Mouse (Mus musculus): ENCODE data around the gene Prr15.

Prr15 gene

GRCm38 (mm10) chr6:54325246-54325885, at the start of gene Prr15:
Gene Prr15, plus strand, starts transcription at chr6:54325835.
- no peak for DNase-seq (ENCODE audit: low spot score in 2 of 2)

GRCm38 (mm10) chr6:54277234-54277633, 48.4 kb upstream of the Prr15 start:
- no peak for DNase-seq (ENCODE audit: low spot score in 2 of 2)

- no peak for DNase-seq (ENCODE audit: low spot score in 2 of 2)
These were observed 47.8 kb upstream of the Prr15 start for GRCm38 (mm10) chr6:54277828-54278227.

GRCm38 (mm10) chr6:54278613-54279012, 47.0 kb upstream of the Prr15 start:
- no peak for DNase-seq (ENCODE audit: low spot score in 2 of 2)

- no peak for DNase-seq (ENCODE audit: low spot score in 2 of 2)
These were observed 46.2 kb upstream of the Prr15 start for GRCm38 (mm10) chr6:54279391-54279790.

GRCm38 (mm10) chr6:54280248-54280647, 45.4 kb upstream of the Prr15 start:
- DNase-seq (ENCODE audit: low spot score in 2 of 2), result no peak

GRCm38 (mm10) chr6:54283299-54283698, 42.3 kb upstream of the Prr15 start:
- no peak for DNase-seq (ENCODE audit: low spot score in 2 of 2)

- no peak for DNase-seq (ENCODE audit: low spot score in 2 of 2)
These were observed 41.4 kb upstream of the Prr15 start for GRCm38 (mm10) chr6:54284167-54284711.

- no peak for DNase-seq (ENCODE audit: low spot score in 2 of 2)
These were observed 38.8 kb upstream of the Prr15 start for GRCm38 (mm10) chr6:54286813-54287212.

GRCm38 (mm10) chr6:54289774-54290500, 35.7 kb upstream of the Prr15 start:
- DNase-seq (ENCODE audit: low spot score in 2 of 2), result no peak

- no peak for DNase-seq (ENCODE audit: low spot score in 2 of 2)
These were observed 28.4 kb upstream of the Prr15 start for GRCm38 (mm10) chr6:54297231-54297630.

- no peak for DNase-seq (ENCODE audit: low spot score in 2 of 2)
These were observed 26.2 kb upstream of the Prr15 start for GRCm38 (mm10) chr6:54299417-54299816.

- DNase-seq (ENCODE audit: low spot score in 2 of 2), result no peak
These were observed 19.9 kb upstream of the Prr15 start for GRCm38 (mm10) chr6:54305777-54306176.

- DNase-seq (ENCODE audit: low spot score in 2 of 2), result no peak
These were observed 12.6 kb upstream of the Prr15 start for GRCm38 (mm10) chr6:54313071-54313470.

GRCm38 (mm10) chr6:54318618-54319017, 7.0 kb upstream of the Prr15 start:
- DNase-seq (ENCODE audit: low spot score in 2 of 2), result no peak

- DNase-seq (ENCODE audit: low spot score in 2 of 2), result no peak
These were observed 6.4 kb upstream of the Prr15 start for GRCm38 (mm10) chr6:54319198-54319597.

GRCm38 (mm10) chr6:54320236-54320635, 5.4 kb upstream of the Prr15 start:
- DNase-seq (ENCODE audit: low spot score in 2 of 2), result no peak

- peak in 1 of 2 experiments; percentile 49 for DNase-seq (ENCODE audit: low spot score in 2 of 2)
These were observed 1.3 kb downstream of the Prr15 start for GRCm38 (mm10) chr6:54326671-54327625.

GRCm38 (mm10) chr6:54327626-54328003, 2.0 kb downstream of the Prr15 start:
- DNase-seq (ENCODE audit: low spot score in 2 of 2), result peak in 1 of 2 experiments; percentile 15

- no peak for DNase-seq (ENCODE audit: low spot score in 2 of 2)
These were observed 3.1 kb downstream of the Prr15 start for GRCm38 (mm10) chr6:54328783-54329182.

GRCm38 (mm10) chr6:54329598-54329997, 4.0 kb downstream of the Prr15 start:
- no peak for DNase-seq (ENCODE audit: low spot score in 2 of 2)

GRCm38 (mm10) chr6:54330166-54330565, 4.5 kb downstream of the Prr15 start:
- no peak for DNase-seq (ENCODE audit: low spot score in 2 of 2)

All from frontal cortex, postnatal 14 days (tissue).